Mouse (Mus musculus) liver, embryonic 16.5 days (tissue): ENCODE measurements around the gene Zfp574. TPM values are rescaled to one million over a fixed set of nuclear protein-coding genes. Genes with fewer than 3 reads are reported as not detected.
A peak's percentile ranks its signal among the peaks of the same experiment; 100 is the strongest.

Experiments used
- ATAC-seq: fragments of 200-750 bp; cut with Nextera tagmentation; 2 replicates; pipeline ENCODE4 v1.8.0; 2017; ENCODE audit warnings: low read depth, mild to moderate bottlenecking, moderate number of reproducible peaks, moderate library complexity
- H3K27ac ChIP-seq: fragments of 300-500 bp; sonication (generic); 2 replicates; pipeline ENCODE4 v1.5.1; 2014; ENCODE audit warnings: mild to moderate bottlenecking, low read length
- H3K27me3 ChIP-seq: fragments of 300-500 bp; sonication (generic); 2 replicates; pipeline ENCODE4 v1.6.1; 2014; ENCODE audit warnings: low read depth, low read length, mixed read lengths; ENCODE audit not compliant: control insufficient read depth, insufficient read depth
- H3K36me3 ChIP-seq: fragments of 300-500 bp; sonication (generic); 2 replicates; pipeline ENCODE4 v1.6.1; 2014; ENCODE audit warnings: mild to moderate bottlenecking; ENCODE audit not compliant: control insufficient read depth, insufficient read depth
- H3K4me1 ChIP-seq: fragments of 300-500 bp; sonication (generic); 2 replicates; pipeline ENCODE4 v1.6.1; 2014; ENCODE audit warnings: low read depth, low read length, mixed read lengths; ENCODE audit not compliant: control insufficient read depth
- H3K4me2 ChIP-seq: fragments of 300-500 bp; sonication (generic); 2 replicates; pipeline ENCODE4 v1.6.1; 2014; ENCODE audit warnings: low read depth, low read length, mixed read lengths
- H3K4me3 ChIP-seq: fragments of 300-500 bp; sonication (generic); 2 replicates; pipeline ENCODE4 v1.5.1; 2014; ENCODE audit warnings: low read depth, mild to moderate bottlenecking, low read length
- H3K9ac ChIP-seq: fragments of 300-500 bp; sonication (generic); 2 replicates; pipeline ENCODE4 v1.6.1; 2014; ENCODE audit warnings: low read depth, low read length
- H3K9me3 ChIP-seq: fragments of 300-500 bp; sonication (generic); replicated peaks from 2 replicates; pipeline ENCODE4 v1.6.1; 2016; ENCODE audit warnings: low read length; ENCODE audit not compliant: control insufficient read depth
- WGBS: fragments of 180-500 bp; shearing (Covaris S2); extraction: QIAGEN DNeasy Blood & Tissue Kit; methylation state at CpG from one replicate; pipeline ENCODE4 v1.1.7; 2014; ENCODE audit not compliant: insufficient replicate concordance; 5-methylcytosine and 5-hydroxymethylcytosine counted together
- polyA plus RNA-seq: library from polyadenylated mRNA; unstranded; fragments of >200 nt; fragmentation: Nextera tagmentation; extraction: Ambion mirVana; gene quantifications from 2 replicates; pipeline ENCODE4 v1.2.1, GENCODE M21; 2015

The Zfp574 gene
- polyA plus RNA-seq, 1 experiment from 2014 or later, result 10.4 TPM

DNA sequence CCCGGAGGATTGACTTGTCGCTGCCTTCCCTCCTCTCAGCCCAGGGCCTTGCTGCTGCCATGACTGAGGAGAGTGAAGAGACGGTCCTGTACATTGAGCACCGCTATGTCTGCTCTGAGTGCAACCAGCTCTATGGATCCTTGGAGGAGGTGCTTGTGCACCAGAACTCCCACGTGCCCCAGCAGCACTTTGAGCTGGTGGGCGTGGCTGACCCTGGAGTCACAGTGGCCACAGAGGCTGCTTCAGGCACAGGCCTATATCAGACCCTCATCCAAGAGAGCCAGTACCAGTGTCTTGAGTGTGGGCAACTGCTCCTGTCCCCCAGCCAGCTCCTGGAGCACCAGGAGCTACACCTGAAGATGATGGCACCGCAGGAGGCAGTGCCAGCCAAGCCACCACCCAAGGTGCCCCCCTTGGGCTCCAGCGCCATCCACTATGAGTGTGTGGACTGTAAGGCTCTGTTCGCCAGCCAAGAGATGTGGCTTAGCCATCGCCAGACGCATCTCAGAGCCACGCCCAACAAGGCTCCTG is 7.2 kb downstream of the Zfp574 start:
- H3K9me3 ChIP-seq, result no peaks in the 10 kb centered on the region
- no peak overlapping the region for H3K4me2 ChIP-seq
- no peak overlapping the region for H3K4me3 ChIP-seq
- peaks cover 32% of the 10 kb centered on the region for H3K4me1 ChIP-seq
- H3K27ac ChIP-seq, result no peak overlapping the region
- H3K36me3 ChIP-seq, result peaks cover 40% of the 10 kb centered on the region
- 73% methylated on average over 12 of the region's 12 CpGs for WGBS
- no peaks in the 10 kb centered on the region for H3K27me3 ChIP-seq
- no peak for ATAC-seq
- no peak overlapping the region for H3K9ac ChIP-seq

DNA sequence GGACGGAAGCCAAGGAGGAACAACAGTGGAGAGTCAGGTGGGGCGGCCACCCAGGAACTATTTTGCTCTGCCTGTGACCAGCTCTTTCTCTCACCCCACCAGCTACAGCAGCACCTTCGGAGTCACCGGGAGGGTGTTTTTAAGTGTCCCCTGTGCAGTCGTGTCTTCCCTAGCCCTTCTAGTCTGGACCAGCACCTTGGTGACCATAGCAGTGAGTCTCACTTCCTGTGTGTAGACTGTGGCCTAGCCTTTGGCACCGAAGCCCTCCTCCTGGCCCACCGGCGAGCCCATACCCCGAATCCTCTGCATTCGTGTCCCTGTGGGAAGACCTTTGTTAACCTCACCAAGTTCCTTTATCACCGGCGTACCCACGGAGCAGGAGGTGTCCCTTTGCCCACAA is 8.1 kb downstream of the Zfp574 start:
- H3K4me2 ChIP-seq, result no peak overlapping the region
- peaks cover 30% of the 10 kb centered on the region for H3K4me1 ChIP-seq
- H3K27me3 ChIP-seq, result no peaks in the 10 kb centered on the region
- no peaks in the 10 kb centered on the region for H3K9me3 ChIP-seq
- WGBS, result 87% methylated on average over 13 of the region's 13 CpGs
- no peak overlapping the region for H3K9ac ChIP-seq
- no peak for ATAC-seq
- no peak overlapping the region for H3K27ac ChIP-seq
- peaks cover 40% of the 10 kb centered on the region for H3K36me3 ChIP-seq
- H3K4me3 ChIP-seq, result no peak overlapping the region

GRCm38 (mm10) chr7:25082510-25082909 is 10.1 kb downstream of the Zfp574 start:
- H3K27me3 ChIP-seq, result no peaks in the 10 kb centered on the region
- 59% methylated on average over 4 of the region's 4 CpGs for WGBS
- H3K27ac ChIP-seq, result no peak overlapping the region
- H3K4me1 ChIP-seq, result peaks cover 21% of the 10 kb centered on the region
- peaks cover 40% of the 10 kb centered on the region for H3K36me3 ChIP-seq
- no peaks in the 10 kb centered on the region for H3K9me3 ChIP-seq
- H3K4me3 ChIP-seq, result no peak overlapping the region
- no peak overlapping the region for H3K9ac ChIP-seq
- ATAC-seq, result no peak
- H3K4me2 ChIP-seq, result no peak overlapping the region

GRCm38 (mm10) chr7:25084621-25085020 is 12.3 kb downstream of the Zfp574 start:
- WGBS, result 31% methylated on average over 5 of the region's 5 CpGs
- Histone ChIP-seq H3K4me2 (no peak overlapping the region), H3K27me3 (no peaks in the 10 kb centered on the region), H3K36me3 (peaks cover 38% of the 10 kb centered on the region), H3K27ac (peak overlapping the region; percentile 36; the same call in 1 of the 2 replicates), H3K4me1 (peaks cover 7% of the 10 kb centered on the region), H3K9ac (no peak overlapping the region), H3K4me3 (no peak overlapping the region), H3K9me3 (no peaks in the 10 kb centered on the region)
- no peak; the same call in 1 of the 2 replicates for ATAC-seq

- no peak for ATAC-seq
- 36% methylated on average over 3 of the region's 3 CpGs for WGBS
- no peak overlapping the region for H3K4me2 ChIP-seq
These were observed 14.3 kb downstream of the Zfp574 start for GRCm38 (mm10) chr7:25086656-25087055.

GRCm38 (mm10) chr7:25087256-25087912 is 15.0 kb downstream of the Zfp574 start:
- H3K4me1 ChIP-seq, result peaks cover 7% of the 10 kb centered on the region
- no peak overlapping the region for H3K27ac ChIP-seq
- no peaks in the 10 kb centered on the region for H3K9me3 ChIP-seq
- no peak overlapping the region for H3K4me2 ChIP-seq
- H3K36me3 ChIP-seq, result peaks cover 11% of the 10 kb centered on the region
- no peak for ATAC-seq
- no peak overlapping the region for H3K4me3 ChIP-seq
- no peaks in the 10 kb centered on the region for H3K27me3 ChIP-seq
- no peak overlapping the region for H3K9ac ChIP-seq
- 60% methylated on average over 10 of the region's 10 CpGs for WGBS

More at GRCm38 (mm10) chr7:25086656-25087055, 14.3 kb downstream of the Zfp574 start:
- Histone ChIP-seq H3K27ac (no peak overlapping the region), H3K4me3 (no peak overlapping the region), H3K9me3 (no peaks in the 10 kb centered on the region), H3K36me3 (peaks cover 18% of the 10 kb centered on the region), H3K27me3 (no peaks in the 10 kb centered on the region), H3K4me1 (peaks cover 7% of the 10 kb centered on the region), H3K9ac (no peak overlapping the region)

DNA sequence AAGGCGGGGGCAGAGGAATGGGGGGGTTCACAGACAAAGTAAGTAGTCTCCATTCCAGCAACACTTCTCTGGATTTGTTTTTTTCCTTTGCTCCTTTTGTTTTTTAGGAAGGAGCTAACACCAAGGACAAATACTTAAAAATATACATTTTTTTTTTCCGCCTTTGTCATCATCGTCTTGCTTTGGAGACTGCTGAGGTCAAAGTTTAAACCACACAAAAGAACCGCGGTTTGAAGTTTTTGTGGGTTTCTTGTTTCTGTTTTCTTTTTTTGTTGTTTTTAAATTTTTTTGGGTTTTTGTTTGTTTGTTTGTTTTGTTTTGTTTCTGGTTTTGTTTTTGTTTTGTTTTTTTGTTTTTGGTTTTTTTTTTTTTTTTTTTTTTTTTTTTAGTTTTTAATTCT is 15.6 kb downstream of the Zfp574 start:
- H3K9me3 ChIP-seq, result no peaks in the 10 kb centered on the region
- no peak overlapping the region for H3K27ac ChIP-seq
- 42% methylated on average over 5 of the region's 5 CpGs for WGBS
- no peak overlapping the region for H3K4me2 ChIP-seq
- H3K36me3 ChIP-seq, result peaks cover 5% of the 10 kb centered on the region; the same call in 1 of the 2 replicates
- no peak overlapping the region for H3K9ac ChIP-seq
- no peak overlapping the region for H3K4me3 ChIP-seq
- H3K27me3 ChIP-seq, result no peaks in the 10 kb centered on the region
- no peak for ATAC-seq
- peaks cover 7% of the 10 kb centered on the region for H3K4me1 ChIP-seq

DNA sequence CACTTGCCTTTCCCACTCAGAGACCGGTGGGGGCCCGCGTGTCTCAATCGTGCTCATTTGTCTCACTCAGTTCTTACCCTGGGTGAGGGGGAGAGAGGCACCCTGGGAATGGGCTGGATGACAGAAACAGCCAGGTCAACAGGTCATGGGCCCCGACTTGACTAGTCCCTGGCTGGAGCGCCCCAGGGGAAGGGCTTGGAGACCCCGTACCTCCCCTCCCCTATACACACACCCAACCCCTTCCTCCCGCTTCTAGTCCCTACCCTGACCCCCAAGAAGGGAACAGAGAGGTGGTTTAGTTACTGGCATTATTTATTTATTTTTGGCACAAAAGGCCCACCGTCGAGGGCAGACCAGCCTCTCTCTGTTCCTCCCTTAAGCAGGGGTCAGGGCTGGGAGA is 16.2 kb downstream of the Zfp574 start:
- 20% methylated on average over 10 of the region's 10 CpGs for WGBS
- Histone ChIP-seq H3K4me1 (peaks cover 7% of the 10 kb centered on the region), H3K27ac (no peak overlapping the region), H3K9ac (no peak overlapping the region), H3K9me3 (no peaks in the 10 kb centered on the region), H3K27me3 (no peaks in the 10 kb centered on the region), H3K4me2 (no peak overlapping the region), H3K36me3 (no peaks in the 10 kb centered on the region), H3K4me3 (no peak overlapping the region)
- ATAC-seq, result no peak

DNA sequence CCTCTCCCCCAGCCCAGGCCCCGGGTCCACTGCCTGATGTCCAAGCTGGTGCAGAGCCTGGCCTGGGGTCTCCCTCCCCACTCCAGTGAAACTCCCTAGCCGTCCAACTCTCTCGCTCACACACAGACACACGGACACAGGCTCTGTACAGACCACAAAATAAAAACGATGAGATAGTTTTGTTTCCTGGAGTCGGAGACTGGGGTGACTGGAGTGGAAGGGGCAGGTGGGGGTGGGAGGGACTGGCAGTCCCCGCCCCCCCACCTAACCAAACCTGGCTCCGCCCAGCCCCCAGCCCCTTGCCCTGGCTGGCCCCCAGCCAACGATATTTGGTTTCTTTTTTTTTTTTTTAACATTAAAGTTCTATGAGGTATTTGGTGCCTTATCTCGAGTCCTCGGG is 16.6 kb downstream of the Zfp574 start:
- no peak overlapping the region for H3K4me2 ChIP-seq
- ATAC-seq, result no peak
- H3K27ac ChIP-seq, result no peak overlapping the region
- H3K9ac ChIP-seq, result no peak overlapping the region
- H3K4me3 ChIP-seq, result no peak overlapping the region
- H3K36me3 ChIP-seq, result no peaks in the 10 kb centered on the region
- no peaks in the 10 kb centered on the region for H3K27me3 ChIP-seq
- WGBS, result 17% methylated on average over 11 of the region's 11 CpGs
- H3K9me3 ChIP-seq, result no peaks in the 10 kb centered on the region
- peaks cover 7% of the 10 kb centered on the region for H3K4me1 ChIP-seq
